Mouse (Mus musculus) lung, adult 2 months (tissue): ENCODE data around the gene Angpt4.

Source experiments
- CTCF ChIP-seq: fragments of 200-500 bp; IDR thresholded peaks from 2 replicates; pipeline ENCODE4 v1.5.1; 2011; ENCODE audit warnings: mild to moderate bottlenecking, low read length, control low read depth; ENCODE audit not compliant: insufficient read depth
- POLR2A ChIP-seq: fragments of 200-500 bp; IDR thresholded peaks from 2 replicates; pipeline ENCODE4 v1.6.1; 2011; ENCODE audit warnings: low read depth, mild to moderate bottlenecking, control low read depth, low read length, borderline replicate concordance; ENCODE audit errors: extremely low read depth

DNA sequence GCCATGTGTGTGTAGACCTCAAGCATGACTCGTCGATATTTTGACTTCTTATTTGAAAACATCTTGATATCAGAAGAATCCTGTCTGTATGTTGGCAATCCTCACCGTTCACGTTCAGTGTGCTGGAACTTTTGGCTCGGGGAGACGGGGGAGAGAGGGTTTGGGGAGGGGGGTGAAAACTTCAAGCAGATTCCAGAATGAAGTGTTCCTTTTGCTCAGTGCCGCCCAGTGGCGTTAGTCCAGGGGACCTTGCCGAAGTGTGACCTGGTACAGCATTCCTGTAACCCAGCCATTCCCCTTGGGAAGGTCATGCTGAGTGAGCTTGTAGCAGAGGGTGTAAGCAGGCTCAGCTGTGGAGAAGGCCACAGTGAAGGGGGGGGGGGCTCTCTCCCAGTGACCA lies 8.1 kb downstream of the Angpt4 start:
- no peak for TF ChIP-seq CTCF
- TF ChIP-seq POLR2A: no peak
